Mouse (Mus musculus) ES-E14 (cell line): ENCODE results near the gene Tceal3. TPM values are rescaled to one million over a fixed set of nuclear protein-coding genes. Genes with fewer than 3 reads are reported as not detected.
"Not testable (repeated sequence)": the region's sequence is repeated elsewhere in the genome, so short reads cannot be mapped to it uniquely, and the experiment has no call there.

Source experiments
- DNase-seq: peaks from one replicate; pipeline ENCODE4 v3.0.0-alpha.2; 2013; ENCODE audit warnings: low read depth, low spot score
- H3K27ac ChIP-seq: 2 replicates; pipeline ENCODE4 v1.5.1; 2012; ENCODE audit warnings: low read depth, mild to moderate bottlenecking, low read length, moderate library complexity, mixed read lengths; ENCODE audit not compliant: poor library complexity, insufficient read depth, severe bottlenecking
- H3K36me3 ChIP-seq: 2 replicates; pipeline ENCODE4 v1.6.1; 2012; ENCODE audit warnings: mild to moderate bottlenecking, low read length, moderate library complexity, mixed read lengths; ENCODE audit not compliant: control insufficient read depth, poor library complexity, insufficient read depth, severe bottlenecking
- H3K4me1 ChIP-seq, 2 experiments: fragments of 150-350 bp in 1 of 2; sonication (generic) in 1 of 2; 2 replicates each; pipeline ENCODE4 v1.6.1; 2012; ENCODE audit warnings: low read length in 2 of 2, mild to moderate bottlenecking in 1 of 2, mixed read lengths in 1 of 2; ENCODE audit not compliant: control insufficient read depth in 2 of 2, insufficient read depth in 2 of 2, poor library complexity in 1 of 2
- H3K4me3 ChIP-seq, 2 experiments: fragments of 150-350 bp in 1 of 2; sonication (generic) in 1 of 2; 2 replicates each; pipeline ENCODE4 v1.5.1; 2012; ENCODE audit warnings: low read length in 2 of 2, low read depth in 1 of 2, mild to moderate bottlenecking in 1 of 2, mixed read lengths in 1 of 2; ENCODE audit not compliant: insufficient read depth in 1 of 2, poor library complexity in 1 of 2, severe bottlenecking in 1 of 2
- H3K9ac ChIP-seq: 2 replicates; pipeline ENCODE4 v1.6.1; 2012; ENCODE audit warnings: low read depth, mild to moderate bottlenecking, low read length, mixed read lengths; ENCODE audit not compliant: poor library complexity, insufficient read depth, severe bottlenecking
- H3K9me3 ChIP-seq: fragments of 150-350 bp; sonication (generic); 2 replicates; pipeline ENCODE4 v1.6.1; 2012; ENCODE audit warnings: low read depth, mild to moderate bottlenecking, low read length; ENCODE audit not compliant: control insufficient read depth, insufficient read depth
- CHD2 ChIP-seq: IDR thresholded peaks from 2 replicates; pipeline ENCODE4 v1.6.1; 2014; ENCODE audit warnings: mild to moderate bottlenecking, low read depth, low read length, inconsistent platforms
- HCFC1 ChIP-seq: IDR thresholded peaks from 2 replicates; pipeline ENCODE4 v1.6.1; 2012; ENCODE audit warnings: low read length, inconsistent platforms, borderline replicate concordance; ENCODE audit not compliant: insufficient read depth
- MAFK ChIP-seq: IDR thresholded peaks from 2 replicates; pipeline ENCODE4 v1.6.1; 2014; ENCODE audit warnings: mild to moderate bottlenecking, low read depth, low read length, inconsistent platforms; ENCODE audit not compliant: insufficient read depth
- ZC3H11A ChIP-seq: IDR thresholded peaks from 2 replicates; pipeline ENCODE4 v1.6.1; 2012; ENCODE audit warnings: low read depth, mild to moderate bottlenecking, inconsistent platforms, low read length, borderline replicate concordance
- ZNF384 ChIP-seq: IDR thresholded peaks from 2 replicates; pipeline ENCODE4 v1.6.1; 2012; ENCODE audit warnings: low read depth, low read length, inconsistent platforms
- in situ Hi-C, 2 experiments: fragments of 600-800 bp; cut with MboI; formaldehyde crosslinking; loops; one replicate each; pipeline ENCODE4 v1.15.1; 2025; ENCODE audit warnings: low sequenced_read_pairs in 2 of 2, inconsistent platforms in 1 of 2; ENCODE audit not compliant: unreplicated experiment in 2 of 2
- total RNA-seq: library from RNA; depleted of rRNA; stranded (reverse); fragments of 300-350 nt; gene quantifications from 2 replicates; pipeline ENCODE4 v1.2.3, GENCODE M21; 2012

Gene Tceal3
- total RNA-seq, 1 experiment, result not detected

DNA sequence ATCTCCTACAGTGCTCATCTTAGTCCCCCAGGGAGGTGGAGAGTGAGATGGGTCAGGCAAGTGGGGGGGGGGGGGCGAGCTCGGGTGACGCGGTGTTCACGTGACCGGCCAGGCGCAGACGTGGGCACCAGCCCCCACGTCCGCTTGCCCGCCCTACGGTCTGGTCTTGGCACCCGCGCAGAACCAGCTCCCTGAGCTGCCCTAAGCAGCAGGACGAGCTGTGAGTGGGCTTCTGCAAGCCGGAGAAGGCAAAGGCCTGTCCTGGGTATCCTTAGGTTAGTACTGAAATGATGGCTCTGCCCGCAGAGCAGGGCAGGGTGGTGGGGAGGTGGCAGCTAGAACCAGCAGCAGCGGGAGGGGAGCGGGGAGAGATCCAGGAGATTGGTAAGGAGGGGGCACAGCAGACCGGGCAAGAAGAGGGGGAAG is 75.7 kb downstream of the Tceal3 start:
- no peak for TF ChIP-seq CHD2
- TF ChIP-seq HCFC1, result no peak
- TF ChIP-seq MAFK, result no peak
- no peaks in the 10 kb centered on the region for H3K36me3 ChIP-seq
- H3K27ac ChIP-seq, result no peak overlapping the region
- H3K4me1 ChIP-seq, result no peaks in the 10 kb centered on the region
- H3K4me3 ChIP-seq, result peak overlapping the region; percentile 26 to 45
- DNase-seq, result no peak
- no peaks in the 10 kb centered on the region for H3K9me3 ChIP-seq
- no peak overlapping the region for H3K9ac ChIP-seq
- in situ Hi-C loops, result no loop called here

DNA sequence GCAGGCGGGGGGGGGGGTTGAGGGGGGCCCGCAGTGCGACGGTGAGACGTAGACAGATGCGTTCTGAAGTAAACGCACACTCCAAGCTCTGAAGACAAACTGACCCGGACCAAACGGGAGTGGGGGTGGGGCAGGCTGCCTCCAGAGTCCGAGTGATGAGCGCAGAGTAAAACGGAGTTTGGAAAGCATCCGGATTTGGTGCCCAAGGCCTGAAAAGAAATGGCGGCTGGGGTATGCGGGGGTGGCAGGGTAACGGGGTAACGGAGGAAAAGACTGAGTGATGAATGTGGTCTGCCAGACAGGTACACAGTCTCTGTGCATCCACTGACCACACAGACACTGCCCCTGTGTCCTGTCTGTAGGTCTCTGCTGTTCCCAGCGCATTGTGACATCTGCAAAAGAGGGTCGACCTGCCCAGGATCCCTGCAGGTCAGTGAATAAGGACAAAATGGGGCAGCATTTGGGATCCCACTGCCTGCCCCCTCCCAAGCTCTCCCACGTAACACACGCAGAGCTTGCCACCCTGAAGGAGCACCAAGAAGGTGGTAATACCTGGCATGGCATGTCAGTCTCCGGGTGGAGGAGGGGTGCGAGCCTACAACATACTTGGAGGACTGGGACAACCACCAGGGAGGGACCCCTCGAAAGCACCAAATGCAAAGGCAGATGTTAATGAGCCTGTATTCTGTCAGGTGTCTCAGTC is 76.3 kb downstream of the Tceal3 start:
- DNase-seq, H3K27ac ChIP-seq, H3K9me3 ChIP-seq, H3K36me3 ChIP-seq, H3K4me1 ChIP-seq, in situ Hi-C loops, H3K9ac ChIP-seq: not testable (repeated sequence)
- peak overlapping the region; percentile 26 to 45 for H3K4me3 ChIP-seq

DNA sequence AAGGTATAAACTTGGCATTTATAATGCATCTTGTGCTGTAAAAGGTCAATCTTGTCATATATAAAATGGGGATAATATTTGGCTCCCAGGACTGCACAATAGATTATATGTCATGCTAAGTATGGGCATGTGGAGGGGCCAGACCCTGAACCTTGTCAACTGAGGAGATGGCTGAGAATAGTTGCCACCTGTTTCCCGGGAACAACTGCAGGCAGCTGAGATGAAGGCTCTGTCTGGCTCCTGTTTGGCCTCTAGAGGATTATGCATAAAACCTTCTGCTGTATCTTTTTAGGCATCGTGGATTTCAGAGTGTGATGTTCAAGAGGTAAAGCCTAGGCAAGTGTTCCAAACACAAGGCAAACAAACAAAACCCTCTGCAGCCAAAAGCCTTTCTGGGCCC is 78.2 kb downstream of the Tceal3 start:
- TF ChIP-seq ZC3H11A (no peak), HCFC1 (no peak), ZNF384 (no peak), CHD2 (no peak), MAFK (no peak)
- H3K9me3 ChIP-seq, result no peaks in the 10 kb centered on the region
- H3K4me1 ChIP-seq, result no peaks in the 10 kb centered on the region
- H3K9ac ChIP-seq, result no peak overlapping the region
- in situ Hi-C loops, result no loop called here
- no peak for DNase-seq
- H3K4me3 ChIP-seq, result no peak overlapping the region
- H3K36me3 ChIP-seq, result no peaks in the 10 kb centered on the region
- H3K27ac ChIP-seq, result no peak overlapping the region

DNA sequence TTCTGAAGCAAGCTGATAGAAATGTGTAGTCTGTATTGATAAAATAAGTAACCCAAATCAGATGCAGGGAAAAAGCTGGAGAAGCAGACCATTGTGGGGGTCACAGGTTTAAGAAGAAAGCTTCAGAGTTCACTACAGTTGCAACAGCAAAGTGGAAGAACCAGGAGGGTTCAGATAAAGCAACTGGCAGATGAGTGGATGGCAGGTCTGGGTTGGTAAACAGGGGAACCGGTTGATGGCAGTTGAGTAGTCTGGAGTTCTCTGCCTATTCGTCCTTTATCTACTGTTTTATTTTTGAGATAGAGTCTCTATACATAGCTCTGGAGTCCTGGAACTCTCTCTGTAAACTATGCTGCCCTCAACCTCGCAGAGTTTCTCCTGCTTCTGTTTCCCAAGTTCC is 90.3 kb downstream of the Tceal3 start:
- TF ChIP-seq CHD2, result no peak
- no peak for TF ChIP-seq MAFK
- no peak for TF ChIP-seq ZC3H11A
- TF ChIP-seq ZNF384, result no peak
- no peak for TF ChIP-seq HCFC1
- Histone ChIP-seq H3K4me3 (no peak overlapping the region), H3K4me1 (no peaks in the 10 kb centered on the region), H3K36me3 (no peaks in the 10 kb centered on the region), H3K9ac (no peak overlapping the region), H3K27ac (no peak overlapping the region), H3K9me3 (no peaks in the 10 kb centered on the region)
- in situ Hi-C loops, result no loop called here
- DNase-seq, result no peak

DNA sequence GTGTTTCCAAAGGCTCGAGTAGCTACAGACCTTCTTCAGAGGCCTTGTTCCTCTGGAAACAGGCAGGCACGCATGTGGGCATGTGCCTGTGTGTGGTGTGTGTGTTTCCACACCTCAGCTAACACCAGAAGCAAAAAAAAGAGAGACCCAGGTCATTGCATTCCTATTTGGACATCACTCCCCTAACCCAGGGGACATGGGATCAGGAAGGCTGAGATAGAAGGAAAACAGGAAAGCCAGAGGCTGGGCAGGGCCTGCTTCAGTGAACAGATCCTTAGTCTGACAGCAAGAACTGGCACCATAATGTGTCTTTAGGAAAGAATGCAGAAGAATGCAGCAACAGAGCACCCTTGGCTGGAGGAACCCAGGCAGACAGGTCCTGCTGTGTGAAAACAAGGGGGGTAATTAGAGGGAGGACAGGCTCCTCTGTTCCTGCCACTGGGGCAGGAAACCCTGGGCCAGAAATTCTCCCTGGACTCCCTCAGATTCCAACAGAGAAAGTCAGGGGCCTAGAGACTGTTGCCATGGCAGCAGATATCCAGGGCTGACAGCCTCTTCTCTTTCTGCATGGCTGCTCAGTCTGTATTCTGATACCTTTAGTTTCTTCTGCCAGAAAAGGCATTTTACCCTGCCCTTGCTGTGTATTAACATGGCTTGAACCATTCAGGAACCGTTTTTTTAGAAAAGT is 101.1 kb downstream of the Tceal3 start:
- H3K27ac ChIP-seq, in situ Hi-C loops, H3K4me3 ChIP-seq: not testable (repeated sequence)

More for the DNA sequence above, 101.1 kb downstream of the Tceal3 start:
- H3K4me1 ChIP-seq, H3K9me3 ChIP-seq, H3K9ac ChIP-seq, DNase-seq, H3K36me3 ChIP-seq: not testable (repeated sequence)
